Mouse (Mus musculus) CH12F3 (cell line): ENCODE data around the gene Srp54c.
"Not testable (repeated sequence)": the region's sequence is repeated elsewhere in the genome, so short reads cannot be mapped to it uniquely, and the experiment has no call there.

Experiments used
- in situ Hi-C: fragments of 300-500 bp; cut with MboI; formaldehyde crosslinking; loops from 2 replicates; pipeline ENCODE4 v1.14.3; 2020; ENCODE audit warnings: low sequenced_read_pairs

The Srp54c gene

DNA sequence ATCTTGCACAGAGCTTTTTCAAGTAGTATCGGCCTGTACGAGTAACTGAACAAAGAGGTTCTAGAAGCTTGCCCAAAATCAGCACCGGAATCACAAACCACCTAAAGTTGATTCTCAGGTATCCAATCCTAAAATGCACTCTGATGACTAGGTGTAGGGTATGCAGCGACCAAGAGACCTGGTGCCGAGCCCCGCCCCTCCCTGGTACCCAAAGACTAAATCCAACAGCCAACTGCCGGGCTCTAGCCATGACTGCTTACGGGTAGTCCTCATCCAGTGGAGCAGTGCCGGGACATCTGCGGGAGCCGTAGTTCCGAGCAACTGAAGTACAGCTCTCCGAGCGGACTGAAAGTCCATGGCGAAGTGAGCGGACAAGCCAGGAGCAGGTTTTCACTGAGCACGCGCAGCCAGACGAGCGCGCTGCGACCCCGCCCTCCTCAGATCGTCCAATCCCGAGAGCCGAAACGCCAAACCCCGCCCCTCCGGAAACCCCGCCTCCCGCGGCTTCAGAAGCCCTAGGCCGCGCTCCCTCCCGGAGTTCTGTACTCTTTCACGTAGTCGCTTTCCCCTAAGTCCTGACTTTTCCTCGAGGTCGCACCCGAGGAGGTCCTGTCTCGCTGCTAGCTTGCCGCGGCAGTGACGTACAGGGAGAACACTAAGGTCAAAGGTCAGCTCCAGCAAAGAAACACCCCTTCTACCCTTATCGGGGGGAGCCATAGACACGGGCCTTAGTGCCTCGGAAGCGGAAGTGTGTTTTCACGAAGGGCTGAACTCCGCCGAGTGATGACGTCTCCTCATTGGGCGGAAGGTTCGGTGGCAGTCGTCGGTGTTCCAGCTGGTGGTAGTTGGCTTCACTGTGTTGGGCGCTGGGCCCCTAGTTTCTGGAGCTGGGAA, at the start of gene Srp54c:
Gene Srp54c (plus strand): TSS at position 543 of the 894 bp plus-strand sequence.
- in situ Hi-C loops: not testable (repeated sequence)

GRCm38 (mm10) chr12:55187686-55188085, 42.3 kb upstream of the Srp54c start:
- in situ Hi-C loops: not testable (repeated sequence)

DNA sequence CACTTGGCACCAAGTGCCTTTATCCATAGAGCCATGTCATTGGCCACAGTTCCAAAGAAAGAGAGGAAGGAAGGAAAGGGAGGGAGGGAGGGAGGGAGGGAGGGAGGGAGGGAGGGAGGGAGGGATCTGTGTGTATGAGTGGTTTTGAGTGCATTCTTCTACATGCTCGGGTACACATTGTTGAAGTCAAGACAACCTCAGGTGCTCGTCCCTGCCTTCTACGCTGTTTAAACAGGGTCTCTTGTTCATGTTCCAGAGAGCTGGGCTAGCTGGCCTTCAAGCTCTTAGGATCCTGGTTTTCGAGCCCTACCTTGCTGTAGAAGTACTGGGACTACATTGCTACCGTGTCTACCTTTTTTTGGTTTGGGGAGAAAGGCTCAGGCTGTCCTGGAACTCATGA, 40.8 kb upstream of the Srp54c start:
- in situ Hi-C loops: not testable (repeated sequence)

- in situ Hi-C loops: not testable (repeated sequence)
These were observed 30.7 kb upstream of the Srp54c start, which contains the start of gene 1700047I17Rik2 for GRCm38 (mm10) chr12:55199306-55199705. 1700047I17Rik2 (plus strand) TSS chr12:55199592.

- in situ Hi-C loops: not testable (repeated sequence)
These were observed 30.2 kb upstream of the Srp54c start for GRCm38 (mm10) chr12:55199799-55200198.

- in situ Hi-C loops: not testable (repeated sequence)
These were observed 17.0 kb upstream of the Srp54c start for GRCm38 (mm10) chr12:55212944-55213343.

- in situ Hi-C loops: not testable (repeated sequence)
These were observed 523 bp downstream of the Srp54c start for GRCm38 (mm10) chr12:55230520-55230861.

DNA sequence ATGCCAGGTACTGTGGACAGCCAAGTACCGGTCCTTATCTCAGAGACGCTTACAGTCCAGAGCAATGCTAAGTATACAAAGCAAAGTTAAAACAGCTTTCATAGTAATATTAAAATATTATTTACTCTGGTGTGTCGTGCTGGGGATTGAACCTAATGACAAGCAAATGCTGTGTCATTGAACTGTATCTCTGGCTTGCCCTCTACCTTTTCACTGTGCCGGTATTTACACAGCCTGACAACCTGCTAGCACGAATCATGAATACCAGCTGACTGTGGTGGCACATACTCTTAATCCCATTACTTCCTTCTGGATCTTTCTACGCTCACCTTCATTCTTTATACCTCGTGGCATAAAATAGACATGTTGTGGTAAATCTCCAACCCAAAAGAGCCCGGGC, 12.3 kb downstream of the Srp54c start:
- in situ Hi-C loops: not testable (repeated sequence)

GRCm38 (mm10) chr12:55261950-55262349, 32.0 kb downstream of the Srp54c start:
- in situ Hi-C loops: not testable (repeated sequence)

GRCm38 (mm10) chr12:55263385-55263784, 33.4 kb downstream of the Srp54c start:
- in situ Hi-C loops: not testable (repeated sequence)

DNA sequence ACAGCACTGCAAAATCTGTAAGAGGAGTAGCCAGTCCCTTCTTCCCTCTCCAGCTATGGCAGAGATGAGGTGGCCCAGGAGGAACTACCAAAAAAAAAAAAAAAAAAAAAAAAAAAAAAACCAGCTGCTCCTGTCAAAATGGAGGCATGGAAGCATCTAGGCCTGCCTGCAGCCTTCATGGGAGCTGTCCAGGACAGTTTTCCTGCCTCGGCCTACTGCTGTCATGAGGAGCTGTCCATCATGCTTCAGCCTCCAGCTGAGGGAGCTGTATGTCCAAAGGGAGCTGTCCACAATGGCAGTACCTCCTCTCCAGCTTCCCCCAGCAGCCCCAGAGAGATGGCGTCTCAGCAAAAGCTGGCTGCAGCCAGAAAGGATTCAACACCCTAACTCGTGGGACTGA, 42.3 kb downstream of the Srp54c start:
- in situ Hi-C loops: no loop called here

GRCm38 (mm10) chr12:55277583-55277982, 47.6 kb downstream of the Srp54c start:
- in situ Hi-C loops: not testable (repeated sequence)

DNA sequence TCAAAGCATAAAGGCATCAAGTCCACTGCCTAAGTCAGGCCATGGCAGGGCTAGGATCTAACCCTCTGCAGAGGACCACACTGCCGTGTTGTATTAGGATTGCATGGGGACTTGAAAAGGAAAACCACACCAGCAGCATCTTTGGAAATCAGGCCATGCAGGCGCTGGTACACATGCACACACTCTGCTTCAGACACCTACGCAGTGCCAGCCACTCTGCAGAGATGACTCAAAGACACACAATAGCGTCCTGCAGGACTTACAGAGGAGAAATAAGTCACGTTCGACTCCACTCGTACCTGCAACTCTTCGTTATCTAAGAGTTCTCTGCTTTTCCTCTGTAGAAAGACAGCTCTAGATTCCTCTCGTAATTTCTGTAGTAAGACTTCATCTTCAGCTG, 68.1 kb downstream of the Srp54c start:
- in situ Hi-C loops: no loop called here

GRCm38 (mm10) chr12:55299336-55299735, 69.4 kb downstream of the Srp54c start, which contains the start of gene 1110008L16Rik:
1110008L16Rik (plus strand) TSS chr12:55299577.
- in situ Hi-C loops: no loop called here

GRCm38 (mm10) chr12:55300820-55301351, 70.9 kb downstream of the Srp54c start:
- in situ Hi-C loops: no loop called here

DNA sequence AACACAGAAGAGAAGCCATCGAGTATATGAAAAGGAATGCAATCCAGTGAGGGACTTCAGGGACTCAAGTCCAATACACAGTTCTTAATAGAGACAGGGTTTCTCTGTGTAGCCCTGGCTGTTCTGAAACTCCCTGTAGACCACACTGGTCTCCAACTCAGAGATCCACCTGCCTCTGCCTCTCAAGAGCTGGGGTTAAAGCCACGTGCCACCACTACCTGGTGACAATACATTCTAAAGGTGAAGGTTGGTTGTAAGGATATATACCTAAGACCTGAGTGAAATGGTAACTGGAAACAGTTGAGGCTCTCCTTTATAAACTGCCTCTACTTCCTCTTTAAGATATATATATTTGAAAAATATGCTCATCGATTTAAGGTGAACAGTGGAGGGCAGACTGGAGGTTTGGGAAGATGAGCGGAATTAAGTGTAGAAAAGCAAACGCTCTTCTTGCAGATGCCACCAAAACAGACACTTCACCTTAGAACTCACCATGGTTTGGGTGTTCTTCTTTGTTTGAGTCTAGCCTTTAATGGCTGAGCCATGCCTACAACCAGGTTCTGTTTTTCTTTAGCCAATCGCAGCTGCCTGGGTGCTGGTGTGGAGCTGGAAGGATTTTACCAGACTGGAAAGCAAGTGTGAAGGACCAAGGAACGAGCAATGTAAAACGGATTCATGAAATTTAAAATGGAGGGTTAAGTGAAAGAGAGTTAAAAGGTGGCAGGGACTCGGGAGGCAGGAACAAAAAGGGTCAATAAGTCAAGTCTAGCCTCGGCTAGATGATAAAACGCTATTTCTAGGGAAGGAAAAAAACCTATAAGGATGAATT, 71.7 kb downstream of the Srp54c start:
- in situ Hi-C loops: no loop called here

DNA sequence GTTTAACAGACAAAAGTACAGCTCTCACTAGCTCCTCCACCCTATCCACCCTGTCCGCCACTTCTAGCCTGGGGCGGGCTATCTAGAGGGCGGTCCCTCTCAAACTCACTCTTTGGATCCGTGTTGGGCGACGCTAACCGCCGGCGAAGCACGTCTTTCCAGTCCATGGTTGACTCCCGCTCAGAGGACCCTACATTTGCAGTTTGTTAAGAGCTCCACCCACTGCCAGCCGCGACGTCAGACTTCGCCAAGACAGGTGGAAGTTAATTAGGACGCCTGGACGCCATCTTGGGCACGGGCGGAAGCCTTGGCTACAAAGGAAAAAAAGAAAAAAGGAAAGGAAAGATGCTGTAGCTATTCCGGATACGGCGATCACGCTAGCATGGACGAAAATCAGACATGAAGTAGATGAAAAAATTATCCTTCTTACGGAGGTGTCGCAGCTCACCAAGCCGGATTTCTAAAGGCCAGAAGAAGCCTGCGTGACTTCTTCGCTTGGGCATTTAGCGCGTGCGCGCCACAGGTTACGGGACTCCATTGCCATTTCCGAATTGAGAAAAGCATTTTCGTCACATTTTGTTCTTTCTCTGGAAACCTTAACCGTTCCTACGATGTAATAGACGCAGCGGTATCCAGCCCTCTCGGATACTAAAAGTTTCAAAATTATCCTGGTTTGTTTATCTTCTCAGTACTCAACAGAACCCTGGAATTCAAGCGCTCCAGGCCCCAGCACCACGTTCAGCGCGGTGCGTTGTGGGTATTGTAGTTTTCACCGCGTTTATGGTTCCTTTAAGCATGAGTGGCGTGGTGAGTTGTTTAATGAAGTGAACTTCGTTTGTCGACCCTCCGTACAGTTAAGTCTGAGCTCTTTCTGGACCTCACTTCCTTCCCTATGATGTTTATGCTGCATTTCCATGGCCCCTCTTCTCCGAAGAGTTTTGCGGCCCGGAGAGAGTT, 72.8 kb downstream of the Srp54c start, which contains the start of gene Ppp2r3c:
Gene Ppp2r3c (minus strand): TSS at position 514 of the 957 bp plus-strand sequence.
- in situ Hi-C loops: no loop called here

GRCm38 (mm10) chr12:55306371-55306770, 76.4 kb downstream of the Srp54c start:
- in situ Hi-C loops: no loop called here

- in situ Hi-C loops: no loop called here
These were observed 77.6 kb downstream of the Srp54c start for GRCm38 (mm10) chr12:55307566-55307965.

DNA sequence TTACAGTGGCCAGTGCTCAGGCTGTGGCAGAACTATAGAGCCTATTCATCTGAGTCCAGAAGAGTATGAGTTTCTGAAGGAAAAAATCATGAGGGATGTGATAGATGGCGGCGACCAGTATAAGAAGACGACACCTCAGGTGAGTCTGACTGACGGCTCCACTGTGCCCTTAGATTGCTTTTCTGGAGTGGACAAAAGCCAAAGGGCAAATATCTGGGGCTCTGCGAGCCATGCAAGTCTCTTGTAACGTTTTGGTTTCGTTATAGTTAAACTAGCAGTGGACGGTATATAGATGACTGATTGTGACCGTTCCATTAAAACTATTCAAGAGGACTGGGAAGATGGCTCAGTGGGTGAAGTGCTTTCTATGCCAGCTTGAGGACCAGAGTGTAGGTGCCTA, 78.8 kb downstream of the Srp54c start:
- in situ Hi-C loops: no loop called here
